Mouse (Mus musculus): ENCODE measurements around the gene Thsd4. TPM values are rescaled to one million over a fixed set of nuclear protein-coding genes. Genes with fewer than 3 reads are reported as not detected.

The Thsd4 gene
- total RNA-seq, 1 experiment = 1.6 TPM

- TF ChIP-seq CHD2 (IDR thresholded peaks at IDR 0.05; ENCODE audit: low read depth, low read length) (no peak), ZC3H11A (IDR thresholded peaks at IDR 0.05; ENCODE audit: borderline replicate concordance, low read depth, low read length) (no peak), ZNF384 (IDR thresholded peaks at IDR 0.05; ENCODE audit: low read depth, low read length) (no peak), MAFK (IDR thresholded peaks at IDR 0.05; ENCODE audit: insufficient read depth, low read depth, low read length) (no peak), HCFC1 (IDR thresholded peaks at IDR 0.05; ENCODE audit: borderline replicate concordance, insufficient read depth, low read length) (no peak)
- H3K9me3 ChIP-seq (ENCODE audit: control insufficient read depth, insufficient read depth, low read depth, low read length) = no peaks in the 10 kb centered on the region
- in situ Hi-C loops (cut with MboI; ENCODE audit: low sequenced_read_pairs in 2 of 2, unreplicated experiment in 2 of 2) = no loop called here
- no peak overlapping the region for H3K9ac ChIP-seq (ENCODE audit: insufficient read depth, low read depth, low read length, poor library complexity, severe bottlenecking)
- H3K36me3 ChIP-seq (ENCODE audit: control insufficient read depth, insufficient read depth, low read length, poor library complexity, severe bottlenecking) = no peaks in the 10 kb centered on the region
- H3K4me1 ChIP-seq (ENCODE audit: control insufficient read depth in 2 of 2, insufficient read depth in 2 of 2, low read length in 2 of 2, poor library complexity in 1 of 2) = no peaks in the 10 kb centered on the region
- no peak overlapping the region for H3K4me3 ChIP-seq (ENCODE audit: insufficient read depth in 1 of 2, low read depth in 1 of 2, low read length in 2 of 2, poor library complexity in 1 of 2, severe bottlenecking in 1 of 2)
- no peak overlapping the region for H3K27ac ChIP-seq (ENCODE audit: insufficient read depth, low read depth, low read length, poor library complexity, severe bottlenecking)
- no peak for DNase-seq (ENCODE audit: low read depth, low spot score)
These were observed 139.3 kb downstream of the Thsd4 start for GRCm38 (mm10) chr9:60382526-60382925.

GRCm38 (mm10) chr9:60381010-60381409 is 140.8 kb downstream of the Thsd4 start:
- in situ Hi-C loops (cut with MboI; ENCODE audit: low sequenced_read_pairs in 2 of 2, unreplicated experiment in 2 of 2) = no loop called here
- no peak for TF ChIP-seq ZNF384 (IDR thresholded peaks at IDR 0.05; ENCODE audit: low read depth, low read length)
- no peak for TF ChIP-seq MAFK (IDR thresholded peaks at IDR 0.05; ENCODE audit: insufficient read depth, low read depth, low read length)
- no peak for TF ChIP-seq ZC3H11A (IDR thresholded peaks at IDR 0.05; ENCODE audit: borderline replicate concordance, low read depth, low read length)
- no peak for TF ChIP-seq HCFC1 (IDR thresholded peaks at IDR 0.05; ENCODE audit: borderline replicate concordance, insufficient read depth, low read length)
- TF ChIP-seq CHD2 (IDR thresholded peaks at IDR 0.05; ENCODE audit: low read depth, low read length) = no peak
- Histone ChIP-seq H3K9ac (ENCODE audit: insufficient read depth, low read depth, low read length, poor library complexity, severe bottlenecking) (no peak overlapping the region), H3K27ac (ENCODE audit: insufficient read depth, low read depth, low read length, poor library complexity, severe bottlenecking) (no peak overlapping the region), H3K36me3 (ENCODE audit: control insufficient read depth, insufficient read depth, low read length, poor library complexity, severe bottlenecking) (no peaks in the 10 kb centered on the region), H3K9me3 (ENCODE audit: control insufficient read depth, insufficient read depth, low read depth, low read length) (no peaks in the 10 kb centered on the region), H3K4me1 (ENCODE audit: control insufficient read depth in 2 of 2, insufficient read depth in 2 of 2, low read length in 2 of 2, poor library complexity in 1 of 2) (no peaks in the 10 kb centered on the region), H3K4me3 (ENCODE audit: insufficient read depth in 1 of 2, low read depth in 1 of 2, low read length in 2 of 2, poor library complexity in 1 of 2, severe bottlenecking in 1 of 2) (no peak overlapping the region)
- no peak for DNase-seq (ENCODE audit: low read depth, low spot score)

GRCm38 (mm10) chr9:60380550-60380949 is 141.3 kb downstream of the Thsd4 start:
- no peaks in the 10 kb centered on the region for H3K4me1 ChIP-seq (ENCODE audit: control insufficient read depth in 2 of 2, insufficient read depth in 2 of 2, low read length in 2 of 2, poor library complexity in 1 of 2)
- in situ Hi-C loops (cut with MboI; ENCODE audit: low sequenced_read_pairs in 2 of 2, unreplicated experiment in 2 of 2) = no loop called here
- H3K36me3 ChIP-seq (ENCODE audit: control insufficient read depth, insufficient read depth, low read length, poor library complexity, severe bottlenecking) = no peaks in the 10 kb centered on the region
- DNase-seq (ENCODE audit: low read depth, low spot score) = no peak
- H3K27ac ChIP-seq (ENCODE audit: insufficient read depth, low read depth, low read length, poor library complexity, severe bottlenecking) = no peak overlapping the region
- no peak overlapping the region for H3K9ac ChIP-seq (ENCODE audit: insufficient read depth, low read depth, low read length, poor library complexity, severe bottlenecking)
- H3K9me3 ChIP-seq (ENCODE audit: control insufficient read depth, insufficient read depth, low read depth, low read length) = no peaks in the 10 kb centered on the region
- TF ChIP-seq CHD2 (IDR thresholded peaks at IDR 0.05; ENCODE audit: low read depth, low read length) = no peak
- no peak for TF ChIP-seq HCFC1 (IDR thresholded peaks at IDR 0.05; ENCODE audit: borderline replicate concordance, insufficient read depth, low read length)
- no peak for TF ChIP-seq MAFK (IDR thresholded peaks at IDR 0.05; ENCODE audit: insufficient read depth, low read depth, low read length)
- no peak for TF ChIP-seq ZNF384 (IDR thresholded peaks at IDR 0.05; ENCODE audit: low read depth, low read length)
- TF ChIP-seq ZC3H11A (IDR thresholded peaks at IDR 0.05; ENCODE audit: borderline replicate concordance, low read depth, low read length) = no peak
- no peak overlapping the region for H3K4me3 ChIP-seq (ENCODE audit: insufficient read depth in 1 of 2, low read depth in 1 of 2, low read length in 2 of 2, poor library complexity in 1 of 2, severe bottlenecking in 1 of 2)

- Histone ChIP-seq H3K36me3 (ENCODE audit: control insufficient read depth, insufficient read depth, low read length, poor library complexity, severe bottlenecking) (no peaks in the 10 kb centered on the region), H3K9me3 (ENCODE audit: control insufficient read depth, insufficient read depth, low read depth, low read length) (no peaks in the 10 kb centered on the region), H3K9ac (ENCODE audit: insufficient read depth, low read depth, low read length, poor library complexity, severe bottlenecking) (no peak overlapping the region), H3K4me1 (ENCODE audit: control insufficient read depth in 2 of 2, insufficient read depth in 2 of 2, low read length in 2 of 2, poor library complexity in 1 of 2) (no peaks in the 10 kb centered on the region), H3K4me3 (ENCODE audit: insufficient read depth in 1 of 2, low read depth in 1 of 2, low read length in 2 of 2, poor library complexity in 1 of 2, severe bottlenecking in 1 of 2) (no peak overlapping the region), H3K27ac (ENCODE audit: insufficient read depth, low read depth, low read length, poor library complexity, severe bottlenecking) (no peak overlapping the region)
- TF ChIP-seq CHD2 (IDR thresholded peaks at IDR 0.05; ENCODE audit: low read depth, low read length) (no peak), ZNF384 (IDR thresholded peaks at IDR 0.05; ENCODE audit: low read depth, low read length) (no peak), HCFC1 (IDR thresholded peaks at IDR 0.05; ENCODE audit: borderline replicate concordance, insufficient read depth, low read length) (no peak), MAFK (IDR thresholded peaks at IDR 0.05; ENCODE audit: insufficient read depth, low read depth, low read length) (no peak), ZC3H11A (IDR thresholded peaks at IDR 0.05; ENCODE audit: borderline replicate concordance, low read depth, low read length) (no peak)
- in situ Hi-C loops (cut with MboI; ENCODE audit: low sequenced_read_pairs in 2 of 2, unreplicated experiment in 2 of 2) = no loop called here
- DNase-seq (ENCODE audit: low read depth, low spot score) = no peak
These were observed 143.6 kb downstream of the Thsd4 start for GRCm38 (mm10) chr9:60378235-60378634.
